Mouse (Mus musculus) left cerebral cortex, adult 8-10 months (tissue): ENCODE measurements around the gene Gpatch2. TPM values are rescaled to one million over a fixed set of nuclear protein-coding genes. Genes with fewer than 3 reads are reported as not detected.

Source experiments
- DNase-seq, 2 experiments: peaks; one replicate each; pipeline ENCODE4 v3.0.0; 2022; ENCODE audit warnings: low spot score in 2 of 2
- total RNA-seq, 4 experiments: library from RNA; stranded (reverse); gene quantifications; 2 replicates each; pipeline ENCODE4 v1.2.4; 2022

Gene Gpatch2
- total RNA-seq, 4 experiments from 2014 or later: 19.1 to 23.0 (median 20.8) TPM

GRCm38 (mm10) chr1:187303221-187303620 lies 87.9 kb downstream of the Gpatch2 start:
- DNase-seq: no peak

DNA sequence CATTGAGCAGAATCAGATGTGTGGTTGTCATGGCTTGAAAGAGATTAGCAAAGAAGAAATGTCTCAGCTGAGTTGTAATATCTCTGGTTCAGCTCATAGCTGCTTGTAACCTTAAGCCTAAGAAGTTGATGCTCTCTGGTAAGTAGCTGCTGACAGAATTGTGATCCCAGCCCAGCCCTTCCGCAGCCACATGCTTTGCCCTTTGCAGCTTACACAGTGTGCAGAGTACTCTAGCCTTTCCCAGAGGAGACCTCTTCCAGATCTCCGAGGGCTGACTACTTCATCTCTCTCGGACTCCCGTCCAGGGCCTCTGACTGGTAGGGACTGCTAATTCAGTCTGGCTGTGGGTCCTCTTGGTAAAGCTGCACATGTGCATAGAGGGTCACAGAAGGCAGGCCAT lies 92.0 kb downstream of the Gpatch2 start:
- DNase-seq: no peak

- DNase-seq: no peak
Measured at GRCm38 (mm10) chr1:187308523-187308922, 93.2 kb downstream of the Gpatch2 start.

DNA sequence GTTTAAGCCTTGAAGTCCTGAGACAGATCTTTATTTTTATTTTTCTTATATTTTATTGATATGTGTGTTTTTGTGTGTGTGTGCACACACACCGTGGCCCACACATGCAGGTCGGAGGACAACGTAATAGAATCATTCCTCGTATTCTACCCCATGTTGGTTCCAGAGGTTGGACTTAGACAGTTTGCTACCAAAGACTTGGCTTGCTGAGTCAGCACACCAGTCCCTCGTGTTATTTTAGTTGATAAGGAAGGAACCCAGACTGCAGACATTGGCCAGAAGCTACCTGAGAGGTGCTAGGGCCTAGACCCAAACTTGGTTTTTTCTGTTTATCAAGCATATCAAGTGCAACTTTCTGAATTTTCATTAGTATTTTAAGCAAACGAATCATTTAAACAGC lies 95.8 kb downstream of the Gpatch2 start:
- DNase-seq: no peak

DNA sequence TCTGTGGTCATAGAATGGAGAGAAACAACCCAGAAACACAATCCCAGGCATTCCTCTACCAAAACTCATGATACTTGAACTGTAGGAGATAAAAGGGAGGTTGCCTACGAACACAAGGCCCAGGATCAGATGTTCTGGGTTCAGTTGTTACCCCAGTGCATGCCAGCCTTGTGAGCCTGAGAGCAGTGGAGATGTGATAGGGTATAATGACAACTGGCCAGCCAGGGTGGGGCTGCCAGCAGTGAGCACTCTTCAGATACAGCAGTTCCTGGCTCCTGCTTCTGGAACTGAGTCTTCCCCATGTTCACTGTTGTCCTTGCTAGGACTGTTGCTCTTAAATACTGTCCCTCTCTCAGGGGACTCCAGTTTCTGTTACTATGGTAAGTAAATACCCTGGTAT lies 98.0 kb downstream of the Gpatch2 start:
- DNase-seq: no peak

DNA sequence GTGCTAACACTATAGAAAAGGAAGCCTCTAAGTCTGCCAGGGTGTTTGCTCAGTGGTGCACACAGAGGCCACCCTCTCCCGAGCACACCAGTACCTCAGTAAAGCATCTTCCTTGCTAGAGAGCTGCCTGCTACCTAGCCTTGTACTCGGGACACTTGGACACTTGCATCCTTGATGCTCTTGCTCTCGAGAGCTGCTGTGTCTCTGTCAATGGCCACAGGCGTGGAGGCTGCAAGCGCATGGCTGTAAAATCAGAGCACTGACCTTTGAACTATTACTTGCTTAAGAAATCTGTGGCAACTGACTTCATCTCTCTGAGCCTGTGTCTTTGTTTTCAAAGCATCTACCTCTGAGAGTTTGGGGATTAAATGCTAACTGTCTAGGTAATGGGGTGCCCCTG lies 98.5 kb downstream of the Gpatch2 start:
- DNase-seq: no peak

DNA sequence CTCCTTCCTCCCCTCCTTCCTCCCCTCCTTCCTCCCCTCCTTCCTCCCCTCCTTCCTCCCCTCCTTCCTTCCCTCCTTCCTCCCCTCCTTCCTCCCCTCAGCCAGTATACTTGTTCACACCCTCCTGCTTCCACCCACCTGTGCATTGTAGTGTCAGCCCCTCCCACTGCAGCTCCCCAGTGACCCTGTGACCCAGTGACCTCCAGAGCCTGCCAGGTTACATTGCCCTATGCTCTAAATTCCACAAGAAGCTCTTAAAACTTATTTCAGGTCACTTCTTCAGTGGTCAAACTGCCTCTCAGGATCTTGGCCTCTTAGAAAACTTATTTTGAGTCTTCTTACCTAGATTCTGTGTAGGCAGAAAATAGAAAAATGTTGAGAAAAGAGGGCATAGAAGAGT lies 99.2 kb downstream of the Gpatch2 start:
- no peak for DNase-seq

GRCm38 (mm10) chr1:187315821-187316220 lies 100.5 kb downstream of the Gpatch2 start:
- DNase-seq: no peak

- DNase-seq: no peak
Measured at GRCm38 (mm10) chr1:187316555-187316954, 101.2 kb downstream of the Gpatch2 start.

- DNase-seq: no peak
Measured at GRCm38 (mm10) chr1:187321814-187322213, 106.5 kb downstream of the Gpatch2 start.

DNA sequence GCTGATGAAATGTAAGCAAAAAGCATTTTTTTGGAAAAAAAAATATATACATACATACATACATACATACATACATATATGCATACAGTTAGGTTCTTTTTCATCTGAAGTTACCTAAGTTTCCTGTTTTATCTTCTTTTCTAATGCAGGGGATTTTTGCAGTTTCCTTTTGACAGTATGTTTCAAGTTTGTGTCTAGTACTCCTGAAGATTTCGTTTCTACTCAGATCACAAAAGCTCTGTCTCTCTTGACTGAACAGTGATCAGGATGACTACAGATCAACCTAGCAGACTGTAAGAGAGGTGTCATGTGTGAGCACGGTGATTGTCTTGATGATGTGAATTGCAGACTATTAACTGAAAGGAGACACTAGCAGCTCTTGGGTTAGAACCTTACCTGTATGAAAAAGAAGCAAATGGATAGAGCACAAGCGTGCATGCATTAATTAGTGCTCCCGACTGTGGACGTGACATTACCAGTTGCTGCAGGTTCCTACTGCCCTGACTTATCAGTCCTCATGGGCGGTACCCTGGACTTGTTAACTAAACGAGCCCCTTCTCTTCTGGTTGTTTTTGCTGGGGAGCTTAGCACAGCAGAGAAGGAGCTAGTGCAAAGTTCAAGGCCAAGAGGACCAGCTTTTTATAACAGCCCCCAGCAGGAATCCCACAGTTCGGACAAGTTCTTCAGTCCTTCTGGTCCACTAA lies 107.3 kb downstream of the Gpatch2 start:
- DNase-seq: no peak

DNA sequence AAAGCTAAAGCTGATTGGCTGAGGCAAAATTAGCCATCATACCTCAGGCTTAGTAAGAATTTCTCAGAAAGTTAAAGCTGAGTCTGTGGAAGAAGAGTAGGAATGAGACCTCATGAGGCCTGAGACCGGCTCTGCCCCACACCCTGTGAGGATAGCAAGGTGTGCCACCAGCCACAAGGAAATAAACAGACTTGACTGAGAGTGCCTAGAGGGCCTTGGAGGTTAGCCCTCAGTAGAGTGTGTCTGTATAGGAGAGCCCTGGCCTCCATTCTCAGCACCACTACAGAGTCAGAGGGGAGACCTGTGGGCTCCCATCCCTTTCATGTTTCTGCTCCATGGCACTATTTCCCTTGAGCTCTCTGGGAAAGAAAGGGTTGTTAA lies 107.9 kb downstream of the Gpatch2 start:
- DNase-seq: no peak

- DNase-seq: no peak
Measured at GRCm38 (mm10) chr1:187342551-187342950, 127.2 kb downstream of the Gpatch2 start.

DNA sequence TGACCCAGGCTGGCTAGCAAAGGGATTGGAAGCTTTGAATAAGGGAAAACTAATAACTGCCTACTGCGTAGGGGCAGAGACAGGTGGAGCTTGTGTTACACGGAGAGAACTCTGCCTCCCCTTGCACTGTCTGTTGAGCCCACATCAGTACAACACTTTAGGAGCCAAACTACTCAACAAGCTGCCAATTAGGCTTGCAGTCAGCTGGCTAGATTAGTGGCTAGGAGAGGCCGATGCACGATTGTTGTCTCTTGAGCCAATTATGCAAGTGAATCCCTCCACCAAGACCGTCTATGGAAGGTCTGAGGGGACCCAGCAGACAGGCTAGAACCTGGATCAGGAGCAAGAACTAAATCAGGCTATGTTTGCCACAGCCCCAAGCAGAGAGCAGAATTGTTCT lies 129.8 kb downstream of the Gpatch2 start:
- no peak for DNase-seq

GRCm38 (mm10) chr1:187346923-187347322 lies 131.6 kb downstream of the Gpatch2 start:
- no peak for DNase-seq

- no peak for DNase-seq
Measured at GRCm38 (mm10) chr1:187347606-187348005, 132.3 kb downstream of the Gpatch2 start.

GRCm38 (mm10) chr1:187348053-187348820 lies 132.9 kb downstream of the Gpatch2 start:
- DNase-seq: no peak

- DNase-seq: no peak
Measured at GRCm38 (mm10) chr1:187348859-187349258, 133.6 kb downstream of the Gpatch2 start.

DNA sequence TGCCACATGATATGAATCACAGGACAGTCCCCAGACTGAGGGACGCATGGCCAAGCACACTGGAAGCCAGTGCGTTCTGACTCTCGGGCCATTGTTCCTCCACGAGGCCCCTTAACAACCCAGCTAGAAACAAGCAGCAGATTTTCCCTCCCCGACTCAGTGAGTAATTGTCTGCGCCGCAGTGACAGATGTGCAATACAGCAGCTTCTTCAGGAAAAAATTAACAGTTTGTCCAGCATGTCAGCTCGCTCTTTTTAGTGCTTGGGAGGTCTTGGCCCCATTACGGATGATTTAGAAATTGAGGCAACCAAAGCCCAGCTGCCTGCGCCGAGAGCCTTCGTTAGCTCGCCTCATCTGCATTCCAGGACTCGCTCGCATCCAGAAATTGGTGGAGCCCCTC lies 140.9 kb downstream of the Gpatch2 start:
- DNase-seq: no peak

GRCm38 (mm10) chr1:187356904-187357303 lies 141.6 kb downstream of the Gpatch2 start:
- no peak for DNase-seq

DNA sequence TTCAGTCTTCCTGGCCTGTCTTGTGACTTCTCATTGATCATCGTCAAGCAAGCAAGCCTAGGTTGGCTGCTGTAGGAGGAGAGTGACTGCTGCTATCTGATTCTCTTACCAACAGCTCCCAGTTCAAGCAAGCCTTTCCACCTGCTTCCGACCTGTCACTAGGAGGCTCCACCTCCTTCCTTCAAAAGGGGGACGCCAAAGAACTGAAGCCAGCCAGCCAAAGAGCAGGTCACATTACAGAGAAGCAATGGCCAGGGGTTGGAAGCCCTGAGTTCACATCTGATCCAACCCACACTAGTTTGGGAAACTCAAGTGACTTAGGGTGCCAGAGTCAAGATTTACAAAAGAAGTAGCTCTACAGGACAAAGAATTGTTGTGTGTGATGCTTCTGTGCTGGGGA lies 144.9 kb downstream of the Gpatch2 start:
- no peak for DNase-seq

DNA sequence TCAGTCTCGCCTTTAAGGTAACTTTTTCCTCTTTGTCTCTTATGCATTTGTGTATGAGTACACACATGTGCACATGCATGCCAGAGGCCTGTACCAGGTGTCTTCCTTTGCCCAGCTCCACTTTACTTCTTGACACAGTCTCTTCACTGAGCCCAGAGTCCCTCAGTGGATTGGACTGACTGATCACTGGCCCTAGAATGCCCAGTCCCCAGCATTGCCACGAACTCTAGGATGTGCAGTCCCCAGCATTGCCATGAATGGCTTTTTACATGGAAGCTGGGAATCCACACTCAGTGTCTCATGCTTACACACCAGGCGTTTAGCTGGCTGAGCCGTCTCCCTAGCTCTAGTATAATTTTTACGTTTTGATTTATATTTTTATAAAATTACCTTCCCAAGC lies 147.2 kb downstream of the Gpatch2 start:
- no peak for DNase-seq

DNA sequence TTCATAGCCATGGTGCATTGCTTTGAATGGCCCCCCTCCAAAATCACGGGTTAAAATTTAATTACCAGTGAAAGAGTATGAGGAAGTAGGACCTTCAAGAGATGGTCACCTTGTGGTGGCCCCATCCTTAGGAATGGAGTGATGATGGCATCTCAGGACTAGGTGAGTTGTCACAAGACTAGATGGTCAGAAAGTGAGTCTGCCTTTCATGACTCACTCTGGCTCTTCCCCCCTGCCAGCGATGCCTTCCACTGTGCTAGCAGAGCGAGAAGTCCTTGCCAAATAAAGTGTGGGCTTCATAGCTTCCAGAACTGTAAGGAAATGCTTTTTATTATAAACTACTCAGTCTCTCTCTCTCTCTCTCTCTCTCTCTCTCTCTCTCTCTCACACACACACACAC lies 150.1 kb downstream of the Gpatch2 start:
- no peak for DNase-seq
